Mouse (Mus musculus): Measurements from ENCODE around the gene Cfi. TPM values are rescaled to one million over a fixed set of nuclear protein-coding genes. Genes with fewer than 3 reads are reported as not detected.

Gene Cfi
- 1.3 and 2.8 TPM in 2 replicates for polyA plus RNA-seq (2014; fragmentation: Nextera tagmentation; extraction: Ambion mirVana)

- no peak for ATAC-seq (replicated peaks; ENCODE audit: insufficient number of reproducible peaks, low FRiP score, low TSS enrichment)
- no peak within 1 kb of the TSS for H3K4me3 ChIP-seq (ENCODE audit: low read depth, low read length)
- WGBS (ENCODE audit: insufficient replicate concordance) = 48% methylated on average over 6 of the region's 6 CpGs
These were observed at the start of gene Cfi for GRCm38 (mm10) chr3:129835388-129835934. Gene Cfi (plus strand): TSS chr3:129835884.

GRCm38 (mm10) chr3:129793801-129794200, 41.9 kb upstream of the Cfi start:
- Histone ChIP-seq H3K9me3 (replicated peaks; ENCODE audit: control insufficient read depth, low read length) (no peaks in the 10 kb centered on the region), H3K4me1 (ENCODE audit: control insufficient read depth, insufficient read depth, low read length) (no peaks in the 10 kb centered on the region), H3K9ac (ENCODE audit: low read depth, low read length) (no peak overlapping the region), H3K27me3 (ENCODE audit: control insufficient read depth, insufficient read depth, low read length) (no peaks in the 10 kb centered on the region), H3K4me3 (ENCODE audit: low read depth, low read length) (no peak overlapping the region), H3K36me3 (ENCODE audit: control insufficient read depth, insufficient read depth, low read length) (no peaks in the 10 kb centered on the region), H3K27ac (ENCODE audit: low read depth, low read length) (no peak overlapping the region), H3K4me2 (no peak overlapping the region)
- WGBS (ENCODE audit: insufficient replicate concordance) = 87% methylated on average over 5 of the region's 5 CpGs
- ATAC-seq (replicated peaks; ENCODE audit: insufficient number of reproducible peaks, low FRiP score, low TSS enrichment) = no peak

More at GRCm38 (mm10) chr3:129835388-129835934, at the start of gene Cfi:
- Histone ChIP-seq H3K27ac (ENCODE audit: low read depth, low read length) (peak within 1 kb of the TSS; percentile 69; the same call in 1 of the 2 replicates), H3K4me1 (ENCODE audit: control insufficient read depth, insufficient read depth, low read length) (0 out of 2 replicates have a peak, but pooled peaks cover 3% of the 10 kb centered on the region), H3K27me3 (ENCODE audit: control insufficient read depth, insufficient read depth, low read length) (no peaks in the 10 kb centered on the region), H3K36me3 (ENCODE audit: control insufficient read depth, insufficient read depth, low read length) (no peaks in the 10 kb centered on the region), H3K4me2 (peak within 1 kb of the TSS; percentile 39), H3K9me3 (replicated peaks; ENCODE audit: control insufficient read depth, low read length) (no peaks in the 10 kb centered on the region), H3K9ac (ENCODE audit: low read depth, low read length) (no peak within 1 kb of the TSS)

GRCm38 (mm10) chr3:129797341-129797740, 38.3 kb upstream of the Cfi start:
- ATAC-seq (replicated peaks; ENCODE audit: insufficient number of reproducible peaks, low FRiP score, low TSS enrichment) = no peak
- H3K36me3 ChIP-seq (ENCODE audit: control insufficient read depth, insufficient read depth, low read length) = no peaks in the 10 kb centered on the region

GRCm38 (mm10) chr3:129798551-129798950, 37.1 kb upstream of the Cfi start:
- Histone ChIP-seq H3K36me3 (ENCODE audit: control insufficient read depth, insufficient read depth, low read length) (no peaks in the 10 kb centered on the region), H3K9me3 (replicated peaks; ENCODE audit: control insufficient read depth, low read length) (no peaks in the 10 kb centered on the region), H3K9ac (ENCODE audit: low read depth, low read length) (no peak overlapping the region), H3K27me3 (ENCODE audit: control insufficient read depth, insufficient read depth, low read length) (no peaks in the 10 kb centered on the region), H3K27ac (ENCODE audit: low read depth, low read length) (no peak overlapping the region), H3K4me3 (ENCODE audit: low read depth, low read length) (no peak overlapping the region), H3K4me2 (no peak overlapping the region), H3K4me1 (ENCODE audit: control insufficient read depth, insufficient read depth, low read length) (no peaks in the 10 kb centered on the region)
- WGBS (ENCODE audit: insufficient replicate concordance) = 45% methylated on average over 11 of the region's 11 CpGs
- ATAC-seq (replicated peaks; ENCODE audit: insufficient number of reproducible peaks, low FRiP score, low TSS enrichment) = no peak

More at GRCm38 (mm10) chr3:129797341-129797740, 38.3 kb upstream of the Cfi start:
- H3K27ac ChIP-seq (ENCODE audit: low read depth, low read length) = no peak overlapping the region
- H3K9ac ChIP-seq (ENCODE audit: low read depth, low read length) = no peak overlapping the region
- no peaks in the 10 kb centered on the region for H3K4me1 ChIP-seq (ENCODE audit: control insufficient read depth, insufficient read depth, low read length)
- H3K4me2 ChIP-seq = no peak overlapping the region
- H3K9me3 ChIP-seq (replicated peaks; ENCODE audit: control insufficient read depth, low read length) = no peaks in the 10 kb centered on the region
- WGBS (ENCODE audit: insufficient replicate concordance) = 74% methylated on average over 5 of the region's 5 CpGs
- H3K27me3 ChIP-seq (ENCODE audit: control insufficient read depth, insufficient read depth, low read length) = no peaks in the 10 kb centered on the region
- H3K4me3 ChIP-seq (ENCODE audit: low read depth, low read length) = no peak overlapping the region

GRCm38 (mm10) chr3:129799011-129799410, 36.7 kb upstream of the Cfi start:
- 79% methylated on average over 2 of the region's 2 CpGs for WGBS (ENCODE audit: insufficient replicate concordance)
- ATAC-seq (replicated peaks; ENCODE audit: insufficient number of reproducible peaks, low FRiP score, low TSS enrichment) = no peak
- Histone ChIP-seq H3K27me3 (ENCODE audit: control insufficient read depth, insufficient read depth, low read length) (no peaks in the 10 kb centered on the region), H3K27ac (ENCODE audit: low read depth, low read length) (no peak overlapping the region), H3K4me2 (no peak overlapping the region), H3K4me1 (ENCODE audit: control insufficient read depth, insufficient read depth, low read length) (no peaks in the 10 kb centered on the region), H3K4me3 (ENCODE audit: low read depth, low read length) (no peak overlapping the region), H3K36me3 (ENCODE audit: control insufficient read depth, insufficient read depth, low read length) (no peaks in the 10 kb centered on the region), H3K9me3 (replicated peaks; ENCODE audit: control insufficient read depth, low read length) (no peaks in the 10 kb centered on the region), H3K9ac (ENCODE audit: low read depth, low read length) (no peak overlapping the region)

- Histone ChIP-seq H3K36me3 (ENCODE audit: control insufficient read depth, insufficient read depth, low read length) (no peaks in the 10 kb centered on the region), H3K4me1 (ENCODE audit: control insufficient read depth, insufficient read depth, low read length) (no peaks in the 10 kb centered on the region), H3K27ac (ENCODE audit: low read depth, low read length) (no peak within 1 kb of the TSS), H3K27me3 (ENCODE audit: control insufficient read depth, insufficient read depth, low read length) (no peaks in the 10 kb centered on the region), H3K4me2 (no peak within 1 kb of the TSS), H3K9ac (ENCODE audit: low read depth, low read length) (no peak within 1 kb of the TSS), H3K9me3 (replicated peaks; ENCODE audit: control insufficient read depth, low read length) (no peaks in the 10 kb centered on the region), H3K4me3 (ENCODE audit: low read depth, low read length) (no peak within 1 kb of the TSS)
- no peak for ATAC-seq (replicated peaks; ENCODE audit: insufficient number of reproducible peaks, low FRiP score, low TSS enrichment)
- WGBS (ENCODE audit: insufficient replicate concordance) = 69% methylated on average over 10 of the region's 10 CpGs
These were observed 31.9 kb upstream of the Cfi start, which contains the start of gene Lrit3 for GRCm38 (mm10) chr3:129803765-129804164. Gene Lrit3 (minus strand): TSS chr3:129804030.

GRCm38 (mm10) chr3:129820847-129821246, 14.8 kb upstream of the Cfi start:
- Histone ChIP-seq H3K4me3 (ENCODE audit: low read depth, low read length) (no peak overlapping the region), H3K4me1 (ENCODE audit: control insufficient read depth, insufficient read depth, low read length) (no peaks in the 10 kb centered on the region), H3K27me3 (ENCODE audit: control insufficient read depth, insufficient read depth, low read length) (no peaks in the 10 kb centered on the region), H3K27ac (ENCODE audit: low read depth, low read length) (no peak overlapping the region), H3K36me3 (ENCODE audit: control insufficient read depth, insufficient read depth, low read length) (peaks cover 7% of the 10 kb centered on the region; the same call in 1 of the 2 replicates), H3K9me3 (replicated peaks; ENCODE audit: control insufficient read depth, low read length) (no peaks in the 10 kb centered on the region), H3K9ac (ENCODE audit: low read depth, low read length) (no peak overlapping the region), H3K4me2 (no peak overlapping the region)
- 55% methylated on average over 9 of the region's 9 CpGs for WGBS (ENCODE audit: insufficient replicate concordance)
- no peak for ATAC-seq (replicated peaks; ENCODE audit: insufficient number of reproducible peaks, low FRiP score, low TSS enrichment)

- Histone ChIP-seq H3K27ac (ENCODE audit: low read depth, low read length) (no peak overlapping the region), H3K4me3 (ENCODE audit: low read depth, low read length) (no peak overlapping the region), H3K9ac (ENCODE audit: low read depth, low read length) (no peak overlapping the region), H3K27me3 (ENCODE audit: control insufficient read depth, insufficient read depth, low read length) (no peaks in the 10 kb centered on the region), H3K4me1 (ENCODE audit: control insufficient read depth, insufficient read depth, low read length) (no peaks in the 10 kb centered on the region), H3K4me2 (no peak overlapping the region), H3K9me3 (replicated peaks; ENCODE audit: control insufficient read depth, low read length) (no peaks in the 10 kb centered on the region), H3K36me3 (ENCODE audit: control insufficient read depth, insufficient read depth, low read length) (peaks cover 13% of the 10 kb centered on the region)
- ATAC-seq (replicated peaks; ENCODE audit: insufficient number of reproducible peaks, low FRiP score, low TSS enrichment) = no peak
- WGBS (ENCODE audit: insufficient replicate concordance) = 73% methylated on average over 8 of the region's 8 CpGs
These were observed 13.9 kb upstream of the Cfi start for GRCm38 (mm10) chr3:129821736-129822135.

GRCm38 (mm10) chr3:129822206-129822775, 13.4 kb upstream of the Cfi start, which contains the start of gene Rrh:
Gene Rrh (minus strand): TSS chr3:129822587.
- H3K4me1 ChIP-seq (ENCODE audit: control insufficient read depth, insufficient read depth, low read length) = no peaks in the 10 kb centered on the region
- 92% methylated on average over 11 of the region's 11 CpGs for WGBS (ENCODE audit: insufficient replicate concordance)

More at GRCm38 (mm10) chr3:129822206-129822775, 13.4 kb upstream of the Cfi start, which contains the start of gene Rrh:
- Histone ChIP-seq H3K9me3 (replicated peaks; ENCODE audit: control insufficient read depth, low read length) (no peaks in the 10 kb centered on the region), H3K4me2 (no peak within 1 kb of the TSS), H3K4me3 (ENCODE audit: low read depth, low read length) (no peak within 1 kb of the TSS), H3K9ac (ENCODE audit: low read depth, low read length) (no peak within 1 kb of the TSS), H3K27ac (ENCODE audit: low read depth, low read length) (no peak within 1 kb of the TSS), H3K36me3 (ENCODE audit: control insufficient read depth, insufficient read depth, low read length) (peaks cover 13% of the 10 kb centered on the region), H3K27me3 (ENCODE audit: control insufficient read depth, insufficient read depth, low read length) (no peaks in the 10 kb centered on the region)
- no peak for ATAC-seq (replicated peaks; ENCODE audit: insufficient number of reproducible peaks, low FRiP score, low TSS enrichment)

Data from heart, embryonic 11.5 days (tissue).